In the genomic region with DNA sequence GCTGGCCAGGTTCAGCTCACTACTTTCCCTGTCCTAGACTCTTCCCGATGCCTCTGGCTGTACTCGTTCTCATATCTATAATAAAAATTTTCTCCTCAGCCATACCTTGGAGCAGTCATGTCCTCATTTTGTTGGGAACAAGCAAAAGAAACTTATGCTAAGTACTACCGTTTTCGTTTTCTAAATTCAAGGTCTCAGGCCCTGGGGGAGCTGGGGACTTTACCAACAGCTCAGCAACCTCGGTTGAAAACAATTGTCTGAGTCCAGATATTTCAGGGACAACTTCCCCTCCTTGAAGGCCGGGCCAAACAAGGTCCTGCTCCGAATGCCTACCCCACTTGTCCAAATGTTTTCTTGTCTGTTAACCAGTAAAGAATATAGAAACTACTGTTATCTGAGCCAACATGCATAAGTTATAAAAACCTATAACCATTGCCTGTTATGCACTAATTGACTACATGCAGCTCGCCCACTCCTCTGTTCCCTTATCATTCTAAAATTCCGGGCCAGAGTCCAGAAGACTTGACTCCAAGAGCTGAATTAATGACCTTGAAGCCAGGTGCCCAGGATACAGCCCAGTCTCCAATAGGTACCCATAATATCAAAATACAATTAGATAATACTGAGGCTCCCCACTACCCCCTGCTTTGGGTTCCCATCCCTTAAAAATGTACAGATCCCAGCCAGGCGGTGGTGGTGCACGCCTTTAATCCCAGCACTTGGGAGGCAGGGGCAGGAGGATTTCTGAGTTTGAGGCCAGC, we compare ENCODE assay signal across 1 mouse cellular context.
TF ChIP-seq lines count a peak whose summit lies in the region.

No protein-coding gene starts in this region.

TF ChIP-seq in CH12.LX, 34 proteins besides CTCF, POLR2A, EP300 and RAD21:
- TF ChIP-seq TBP (conservative IDR thresholded peaks at IDR 0.05; ENCODE audit: low read depth, low read length) (0 out of 2 replicates have a peak, but pooled peaks have one; percentile 34), NELFE (IDR thresholded peaks at IDR 0.05; ENCODE audit: low read depth, low read length) (0 out of 2 replicates have a peak, but pooled peaks have one; percentile 25), RCOR1 (conservative IDR thresholded peaks at IDR 0.05; ENCODE audit: low read depth, low read length) (no peak), PAX5 (IDR thresholded peaks at IDR 0.05; ENCODE audit: low read length) (no peak), KAT2A (IDR thresholded peaks at IDR 0.05; ENCODE audit: insufficient replicate concordance, low read length) (0 out of 2 replicates have a peak, but pooled peaks have one; percentile 46), ZKSCAN1 (IDR thresholded peaks at IDR 0.05; ENCODE audit: borderline replicate concordance, low read depth, low read length) (no peak; the same call in 1 of the 2 replicates), NRF1 (IDR thresholded peaks at IDR 0.05; ENCODE audit: low read depth, low read length) (no peak), SIN3A (IDR thresholded peaks at IDR 0.05; ENCODE audit: low read length) (no peak), ETS1 (conservative IDR thresholded peaks at IDR 0.05; ENCODE audit: low read depth, low read length) (peak; percentile 63; the same call in 1 of the 2 replicates), MXI1 (IDR thresholded peaks at IDR 0.05; ENCODE audit: low read depth, low read length) (no peak), ZC3H11A (IDR thresholded peaks at IDR 0.05; ENCODE audit: low read depth, low read length) (no peak), USF1 (IDR thresholded peaks at IDR 0.05; ENCODE audit: low read depth, low read length) (no peak), SMC3 (IDR thresholded peaks at IDR 0.05; ENCODE audit: low read depth, low read length) (no peak; the same call in 1 of the 2 replicates), TCF12 (IDR thresholded peaks at IDR 0.05; ENCODE audit: low read depth, low read length) (peak; percentile 72), JUND (conservative IDR thresholded peaks at IDR 0.05; ENCODE audit: low read depth, low read length) (0 out of 2 replicates have a peak, but pooled peaks have one; percentile 10), IRF4 (IDR thresholded peaks at IDR 0.05; ENCODE audit: low read depth, low read length) (peak; percentile 75), MAFK (IDR thresholded peaks at IDR 0.05; ENCODE audit: insufficient replicate concordance, low read length) (peak; percentile 37; the same call in 1 of the 2 replicates), CHD2 (IDR thresholded peaks at IDR 0.05; ENCODE audit: low read length) (peak; percentile 43; the same call in 1 of the 2 replicates), MAZ (IDR thresholded peaks at IDR 0.05; ENCODE audit: low read depth, low read length) (no peak), UBTF (IDR thresholded peaks at IDR 0.05; ENCODE audit: low read depth, low read length) (no peak), ELF1 (IDR thresholded peaks at IDR 0.05; ENCODE audit: low read depth, low read length) (0 out of 2 replicates have a peak, but pooled peaks have one; percentile 43), ZNF384 (IDR thresholded peaks at IDR 0.05; ENCODE audit: low read depth, low read length) (peak; percentile 51), MYC (IDR thresholded peaks at IDR 0.05; ENCODE audit: low read depth, low read length) (no peak), MEF2A (IDR thresholded peaks at IDR 0.05; ENCODE audit: borderline replicate concordance, low read depth, low read length) (peak; percentile 83; the same call in 1 of the 2 replicates), CHD1 (IDR thresholded peaks at IDR 0.05; ENCODE audit: low read depth, low read length) (no peak), MAX (IDR thresholded peaks at IDR 0.05; ENCODE audit: low read length) (peak; percentile 50; the same call in 1 of the 2 replicates), ZMIZ1 (IDR thresholded peaks at IDR 0.05; ENCODE audit: low read depth, low read length) (no peak; the same call in 1 of the 2 replicates), BHLHE40 (IDR thresholded peaks at IDR 0.05; ENCODE audit: low read depth, low read length) (peak; percentile 45), HCFC1 (IDR thresholded peaks at IDR 0.05; ENCODE audit: low read depth, low read length) (peak; percentile 23; the same call in 1 of the 2 replicates), JUN (IDR thresholded peaks at IDR 0.05; ENCODE audit: insufficient read depth, low read depth, low read length) (no peak), USF2 (conservative IDR thresholded peaks at IDR 0.05; ENCODE audit: low read depth, low read length) (no peak), E2F4 (IDR thresholded peaks at IDR 0.05; ENCODE audit: insufficient replicate concordance, low read depth, low read length) (no peak), GABPA (IDR thresholded peaks at IDR 0.05; ENCODE audit: insufficient replicate concordance, low read depth, low read length) (no peak), POLR2AphosphoS2 (IDR thresholded peaks at IDR 0.05; ENCODE audit: low read depth, low read length) (no peak)
